In the genomic region with DNA sequence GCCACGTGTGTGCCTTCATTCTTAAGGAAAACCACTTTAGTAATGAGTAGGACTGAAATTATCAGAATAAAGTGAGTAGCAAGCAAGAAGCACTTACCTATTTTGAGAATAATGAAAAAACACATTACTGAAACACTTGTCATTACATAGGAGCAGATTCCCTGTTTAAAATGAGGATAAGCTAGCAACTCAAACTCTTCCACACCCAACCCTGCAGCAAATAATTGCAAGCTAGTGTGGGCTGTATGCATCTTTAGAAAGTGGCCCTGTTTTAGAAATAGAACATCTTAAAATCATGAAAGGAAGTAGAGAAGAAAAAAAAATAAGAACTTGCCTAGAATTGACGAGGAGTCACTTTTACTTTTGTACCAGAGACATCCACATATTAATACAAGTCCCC, we compare ENCODE assay signal across 15 mouse cellular contexts.
A peak's percentile ranks its signal among the peaks of the same experiment; 100 is the strongest.
DNase-seq lines count a peak whose midpoint lies in the region.
"Had no signal": no experiment of that assay in that cellular context is flagged by ENCODE, and none has a peak within 500 bp of the region (broad histone marks: within the 10 kb centered on the region; RNA-seq: fewer than 3 reads in every experiment).

No protein-coding gene starts in this region.

- DNase-seq in frontal cortex, adult 2 months (ENCODE audit: extremely low spot score in 1 of 2, low spot score in 1 of 2) = peak; percentile 12 to 47
- DNase-seq in frontal cortex, postnatal 25 days (ENCODE audit: low spot score in 2 of 2) = no peak
- peak; percentile 15 to 23 for DNase-seq in left cerebral cortex, adult 9 months (ENCODE audit: low spot score in 2 of 2)
- no peak for DNase-seq in left cerebral cortex, adult 8-10 months (ENCODE audit: low spot score in 2 of 2)
- peak; percentile 65 for DNase-seq in telencephalon, adult 2 months (ENCODE audit: low read depth, low spot score)
- DNase-seq in urinary bladder, adult 18-20 months (ENCODE audit: low spot score in 2 of 2) = no peak
- DNase-seq: adrenal gland, adult 2 months; adrenal gland, postnatal 25 days; cerebellum, adult 18-20 months; cerebellum, adult 9-10 months; gastrocnemius, postnatal 10 days; gastrocnemius, postnatal 36 days; heart, adult 2 months; heart, postnatal 14 days; heart, postnatal 4 days had no signal

Comparison
In these comparisons a context has a peak if more than half of its experiments do, and no peak if none do; other contexts are left out.
1. DNase-seq: peak in frontal cortex, adult 2 months (2 of 2), left cerebral cortex, adult 9 months (2 of 2) and telencephalon, adult 2 months (single experiment); none in frontal cortex, postnatal 25 days (0 of 2), left cerebral cortex, adult 8-10 months (0 of 2) and urinary bladder, adult 18-20 months (0 of 2).